In genomic region chr11:104289199-104290031, GRCm38 (mm10) we compare ENCODE assay signal across 8 mouse cellular contexts. TPM values are rescaled to one million over a fixed set of nuclear protein-coding genes. Genes with fewer than 3 reads are reported as not detected.
DNase-seq lines count a peak whose midpoint lies in the region; ATAC-seq and TF ChIP-seq lines count a peak whose summit lies in the region.

No protein-coding gene starts in this region.

- TF ChIP-seq POLR2A in small intestine, adult 2 months (IDR thresholded peaks at IDR 0.05; ENCODE audit: low read depth, low read length), result no peak; the same call in 1 of the 2 replicates

- H3K4me1 ChIP-seq in intestine, postnatal 0 days (replicated peaks; ENCODE audit: control insufficient read depth, insufficient read depth, low read length), result no peaks in the 10 kb centered on the region
- H3K4me1 ChIP-seq in midbrain, embryonic 10.5 days, result peaks cover 21% of the 10 kb centered on the region
- peaks cover 21% of the 10 kb centered on the region for H3K4me1 ChIP-seq in small intestine, adult 2 months (ENCODE audit: control insufficient read depth, insufficient read depth, insufficient read length, low read length)

- 15% methylated on average over 13 of the region's 13 CpGs for WGBS in intestine, postnatal 0 days
- WGBS in midbrain, embryonic 10.5 days, result 16% methylated on average over 13 of the region's 13 CpGs
- 11% methylated on average over 13 of the region's 13 CpGs for WGBS in small intestine, adult 2 months

- TF ChIP-seq CTCF in intestine, postnatal 0 days (IDR thresholded peaks at IDR 0.05; ENCODE audit: low read depth), result peak; percentile 82
- peak; percentile 76 for TF ChIP-seq CTCF in small intestine, adult 2 months (IDR thresholded peaks at IDR 0.05; ENCODE audit: extremely low read depth, insufficient read length, insufficient replicate concordance, low read depth, low read length)

- peak; percentile 72 for ATAC-seq in intestine, postnatal 0 days

- no peak overlapping the region for H3K9ac ChIP-seq in intestine, postnatal 0 days (ENCODE audit: low read depth, low read length)

- H3K27ac ChIP-seq in intestine, postnatal 0 days (ENCODE audit: low read depth, low read length), result peak overlapping the region; percentile 80
- peak overlapping the region; percentile 91 for H3K27ac ChIP-seq in midbrain, embryonic 10.5 days (replicated peaks)
- peak overlapping the region; percentile 66 for H3K27ac ChIP-seq in small intestine, adult 2 months (ENCODE audit: insufficient read depth, low read depth, low read length)

- H3K4me2 ChIP-seq in intestine, postnatal 0 days (replicated peaks; ENCODE audit: low read depth), result peak overlapping the region; percentile 41

- no peak overlapping the region for H3K4me3 ChIP-seq in intestine, postnatal 0 days (ENCODE audit: low read depth, low read length)
- 0 out of 2 replicates have a peak overlapping the region, but pooled peaks have one; percentile 22 for H3K4me3 ChIP-seq in midbrain, embryonic 10.5 days
- H3K4me3 ChIP-seq in small intestine, adult 2 months (ENCODE audit: low read depth, low read length), result peak overlapping the region; percentile 7

- DNase-seq in heart, adult 18-20 months, result peak; percentile 52 to 62
- no peak for DNase-seq in heart, adult 8-10 months (ENCODE audit: low spot score)
- peak; percentile 94 for DNase-seq in embryo, embryonic 10.5 days (ENCODE audit: low spot score)
- DNase-seq in gastrocnemius, postnatal 10 days, result peak; percentile 55
- DNase-seq in left cerebral cortex, postnatal 4 days, result peak; percentile 68
- peak; percentile 77 for DNase-seq in midbrain, embryonic 10.5 days (ENCODE audit: low spot score)

- intact Hi-C loops in left cerebral cortex, postnatal 4 days (cut with DNase I), result no loop called here

- H3K9me3 ChIP-seq in intestine, postnatal 0 days (ENCODE audit: control insufficient read depth), result no peaks in the 10 kb centered on the region
- no peaks in the 10 kb centered on the region for H3K9me3 ChIP-seq in midbrain, embryonic 10.5 days (replicated peaks)

- H3K27me3 ChIP-seq in intestine, postnatal 0 days (replicated peaks; ENCODE audit: control insufficient read depth, insufficient read depth, low read length), result no peaks in the 10 kb centered on the region
- H3K27me3 ChIP-seq in midbrain, embryonic 10.5 days (ENCODE audit: low read depth, poor library complexity, severe bottlenecking), result no peaks in the 10 kb centered on the region
- H3K27me3 ChIP-seq in small intestine, adult 2 months (ENCODE audit: control insufficient read depth, insufficient read depth, low read length), result no peaks in the 10 kb centered on the region

- no peaks in the 10 kb centered on the region for H3K36me3 ChIP-seq in intestine, postnatal 0 days (ENCODE audit: control insufficient read depth, insufficient read depth)
- 0 out of 2 replicates have a peak, but pooled peaks cover 10% of the 10 kb centered on the region for H3K36me3 ChIP-seq in midbrain, embryonic 10.5 days
- H3K36me3 ChIP-seq in small intestine, adult 2 months (ENCODE audit: control insufficient read depth, insufficient read depth, low read length), result no peaks in the 10 kb centered on the region

RNA-seq across cellular contexts. Expression of gene Mapt, which starts 58.2 kb away (rescaled TPM):
- total RNA-seq in heart, adult 18-20 months (2021), result 10 to 100 TPM; 75.4 to 90.8 TPM
- 100 to 1,000 TPM in 1 of 4 experiments, 10 to 100 TPM in 3; 85.8 to 115 (median 96.0) TPM for total RNA-seq in heart, adult 8-10 months (2022)
- 10 to 100 TPM; 54.8 to 62.2 TPM for total RNA-seq in gastrocnemius, postnatal 10 days (2021)
- polyA plus RNA-seq in intestine, postnatal 0 days (2015; fragmentation: Nextera tagmentation; extraction: Ambion mirVana), result 9.1 and 9.2 TPM in 2 replicates
- 1,000 to 10,000 TPM; 1,229 to 1,264 TPM for total RNA-seq in left cerebral cortex, postnatal 4 days (2021)
- polyA plus RNA-seq in midbrain, embryonic 10.5 days (2016; fragmentation: Nextera tagmentation; extraction: Ambion mirVana), result 23.7 and 47.2 TPM in 2 replicates
- polyA plus RNA-seq in small intestine, adult 2 months (2012; rRNA removed), result 0.74 and 1.0 TPM in 2 replicates

Comparison
In these comparisons a context has a peak if more than half of its experiments do, and no peak if none do; other contexts are left out.
1. RNA of gene Mapt, which starts 58.2 kb away (total RNA-seq): 1,229 to 1,264 TPM in left cerebral cortex, postnatal 4 days; 85.8 to 115 TPM in heart, adult 8-10 months, 75.4 to 90.8 TPM in heart, adult 18-20 months and 54.8 to 62.2 TPM in gastrocnemius, postnatal 10 days; every median in the first group is over 10 times any median in the second.
2. Peak in every context shown above with its lines, with median percentiles within 50 percentile points of each other: H3K27ac ChIP-seq.